Mouse (Mus musculus) frontal cortex, postnatal 10 days (tissue): ENCODE data around the gene Ttc8.

Experiments used
- DNase-seq, 2 experiments: peaks; one replicate each; pipeline ENCODE4 v3.0.0; 2022; ENCODE audit warnings: low spot score in 2 of 2, mixed read lengths in 1 of 2

The Ttc8 gene

DNA sequence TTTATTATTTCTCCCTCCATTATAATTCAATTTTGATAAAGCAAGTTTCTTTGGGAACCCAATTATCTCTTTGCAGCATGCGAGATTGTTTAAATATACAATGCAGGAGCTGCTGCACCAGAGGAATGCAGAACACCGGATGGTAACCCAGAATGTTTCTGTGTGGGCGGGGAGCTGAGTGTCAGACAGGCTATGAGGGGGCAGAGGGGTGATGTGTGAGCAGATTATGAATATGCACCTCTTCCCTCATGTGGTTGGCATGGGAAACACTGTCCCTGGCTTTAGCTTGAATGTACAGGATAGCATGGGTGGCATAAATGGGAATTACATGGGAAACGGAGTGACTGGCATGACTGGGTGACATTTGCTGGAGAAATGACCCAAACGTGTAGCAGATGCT lies 108.3 kb downstream of the Ttc8 start:
- peak in 1 of 2 experiments; percentile 28 for DNase-seq

- no peak for DNase-seq
These were observed 109.6 kb downstream of the Ttc8 start for GRCm38 (mm10) chr12:99030022-99030421.
